Mouse (Mus musculus) retina, postnatal 7 days (tissue): ENCODE results near the gene Arhgef18.

ENCODE experiments used
- DNase-seq: peaks from one replicate; pipeline ENCODE4 v3.0.0-alpha.2; 2012; ENCODE audit warnings: low read depth, low spot score

Arhgef18 gene

GRCm38 (mm10) chr8:3451992-3452391, 59.2 kb downstream of the Arhgef18 start:
- DNase-seq: no peak

- DNase-seq: no peak
Measured at GRCm38 (mm10) chr8:3463248-3463647, 70.4 kb downstream of the Arhgef18 start.

- peak; percentile 38 for DNase-seq
Measured at GRCm38 (mm10) chr8:3464309-3464708, 71.5 kb downstream of the Arhgef18 start.

GRCm38 (mm10) chr8:3467006-3467885, 74.4 kb downstream of the Arhgef18 start, which contains the start of gene Pex11g:
TSS of gene Pex11g (minus strand) at chr8:3467680.
- DNase-seq: peak; percentile 91

- DNase-seq: no peak
Measured at GRCm38 (mm10) chr8:3467886-3468545, 75.2 kb downstream of the Arhgef18 start.

- DNase-seq: no peak
Measured at GRCm38 (mm10) chr8:3468838-3469237, 76.0 kb downstream of the Arhgef18 start.

- no peak for DNase-seq
Measured at GRCm38 (mm10) chr8:3470562-3470961, 77.8 kb downstream of the Arhgef18 start, which contains the start of gene Tex45. TSS of gene Tex45 (plus strand) at chr8:3470862.

- no peak for DNase-seq
Measured at GRCm38 (mm10) chr8:3475715-3476429, 83.1 kb downstream of the Arhgef18 start.

GRCm38 (mm10) chr8:3480221-3480785, 87.5 kb downstream of the Arhgef18 start:
- DNase-seq: no peak

GRCm38 (mm10) chr8:3481605-3482004, 88.8 kb downstream of the Arhgef18 start:
- no peak for DNase-seq

GRCm38 (mm10) chr8:3482240-3482740, 89.5 kb downstream of the Arhgef18 start:
- DNase-seq: no peak

- no peak for DNase-seq
Measured at GRCm38 (mm10) chr8:3483546-3483945, 90.7 kb downstream of the Arhgef18 start.

GRCm38 (mm10) chr8:3485192-3485591, 92.4 kb downstream of the Arhgef18 start:
- no peak for DNase-seq

- DNase-seq: peak; percentile 62
Measured at GRCm38 (mm10) chr8:3492901-3493844, 100.4 kb downstream of the Arhgef18 start, which contains the start of gene Zfp358. TSS of gene Zfp358 (plus strand) at chr8:3493138.

GRCm38 (mm10) chr8:3493845-3494208, 101.0 kb downstream of the Arhgef18 start:
- no peak for DNase-seq

- no peak for DNase-seq
Measured at GRCm38 (mm10) chr8:3495578-3496427, 103.0 kb downstream of the Arhgef18 start.

GRCm38 (mm10) chr8:3496428-3496748, 103.6 kb downstream of the Arhgef18 start:
- no peak for DNase-seq

- DNase-seq: no peak
Measured at GRCm38 (mm10) chr8:3498583-3498982, 105.8 kb downstream of the Arhgef18 start.

GRCm38 (mm10) chr8:3499751-3500150, 106.9 kb downstream of the Arhgef18 start:
- no peak for DNase-seq
